Mouse (Mus musculus) adrenal gland, postnatal 36 days (tissue): ENCODE measurements at regions not wholly inside any gene's neighbourhood (a gene's known extent, or its start where the extent isn't known, plus 50 kb on each side); places are given as distances from the start of the nearest gene placed in this dataset.

ENCODE experiments used
- DNase-seq, 2 experiments: peaks; one replicate each; pipeline ENCODE4 v3.0.0; 2021; ENCODE audit warnings: mixed read lengths in 1 of 2

DNA sequence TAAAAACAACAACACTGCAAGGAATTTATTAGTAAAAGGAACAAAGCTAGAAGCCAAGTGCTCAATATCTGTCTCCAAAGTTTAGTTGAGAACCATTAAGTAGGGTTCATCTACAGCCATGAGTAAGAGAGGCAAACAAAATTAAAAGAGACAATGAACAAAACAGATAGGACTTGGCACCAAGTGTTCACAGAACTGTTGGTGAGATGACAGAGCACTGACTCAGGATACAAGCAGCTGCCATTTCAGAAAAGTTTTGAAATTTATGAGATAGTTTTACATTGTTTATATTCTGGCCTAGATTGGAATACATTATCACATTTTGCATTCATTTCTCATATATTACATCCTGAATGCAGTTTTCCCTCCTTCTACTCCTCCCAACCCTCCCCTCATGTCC, 60.4 kb upstream of the Mbnl1 start:
- DNase-seq, result no peak

DNA sequence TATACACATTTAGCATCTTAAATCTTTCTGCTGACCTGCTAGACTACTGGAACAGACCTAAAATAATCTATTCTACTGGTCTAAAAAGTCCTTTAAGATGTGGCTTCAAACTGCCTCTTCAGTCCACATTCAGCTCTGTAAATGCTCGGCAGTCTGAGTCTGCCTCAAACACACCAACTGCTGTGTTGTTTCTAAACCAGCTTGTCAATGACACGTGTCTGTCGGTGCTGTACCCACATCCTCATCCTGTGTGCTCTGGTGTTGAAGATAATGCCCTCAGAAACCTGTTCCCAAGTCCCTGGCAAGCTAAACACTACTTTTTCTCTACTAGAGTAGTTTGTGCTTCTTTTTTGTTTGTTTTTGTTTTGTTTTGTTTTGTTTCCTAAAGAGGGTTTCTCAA, 58.9 kb upstream of the Mbnl1 start:
- DNase-seq, result no peak

DNA sequence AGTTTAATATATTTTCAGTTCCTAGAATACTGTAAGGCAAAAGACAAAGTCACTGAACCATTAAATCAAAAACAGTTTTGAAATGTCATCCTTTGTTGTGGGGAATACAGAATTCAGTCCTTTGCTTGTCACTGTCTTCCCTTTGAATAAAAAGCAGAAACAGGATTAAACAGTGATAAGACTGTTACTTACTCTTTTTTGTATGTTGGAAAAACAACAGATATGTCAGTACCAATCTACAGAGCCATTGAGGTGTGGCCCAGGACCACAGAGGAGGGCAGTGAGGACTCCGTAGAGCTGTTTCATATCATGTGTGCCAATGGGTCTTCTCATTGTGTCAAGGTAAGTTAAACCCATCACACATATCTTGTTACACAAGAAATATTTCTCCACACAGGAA, 55.6 kb upstream of the Mbnl1 start:
- DNase-seq, result no peak

DNA sequence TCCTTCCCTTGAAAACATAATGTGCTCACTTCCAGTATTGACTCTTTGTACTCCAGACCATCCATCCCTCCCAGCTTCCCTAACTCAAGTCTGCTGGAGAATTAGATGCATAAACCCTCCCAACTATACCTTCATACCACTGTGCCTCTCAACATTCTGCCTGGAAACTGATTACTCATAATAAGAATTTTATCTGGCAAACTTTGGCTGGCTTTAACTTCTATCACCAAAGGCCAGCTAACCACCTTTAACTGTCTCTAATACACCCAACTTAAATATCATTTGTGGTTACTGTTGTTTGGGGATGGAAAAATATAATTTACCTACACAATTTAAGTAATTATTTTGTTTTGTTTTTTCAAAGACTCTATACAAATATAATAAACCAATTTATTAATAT, 54.0 kb upstream of the Mbnl1 start:
- DNase-seq, result no peak

DNA sequence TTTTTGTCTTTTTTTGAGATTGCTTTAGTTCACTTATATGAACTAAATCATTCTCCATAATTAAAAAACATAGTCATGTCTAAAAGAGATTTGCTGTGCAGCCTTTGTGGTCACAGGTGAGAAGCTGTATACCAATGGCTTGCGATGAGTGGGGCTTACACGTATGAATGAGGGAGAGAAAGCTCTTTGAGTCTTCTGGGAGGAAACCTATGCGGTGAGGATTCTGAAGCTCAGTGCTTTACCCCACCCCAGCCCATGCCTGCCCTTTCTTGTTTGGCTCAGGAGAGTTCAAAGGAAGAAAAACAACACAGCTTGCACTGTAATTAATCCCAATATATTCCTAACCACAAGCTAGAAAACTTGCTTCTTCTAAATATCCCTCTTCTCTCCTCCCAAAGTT, 53.4 kb upstream of the Mbnl1 start:
- no peak for DNase-seq
